Mouse (Mus musculus): ENCODE data around the gene Gm20388.

GRCm38 (mm10) chr8:123989128-123989527 lies 4078.5 kb downstream of the Gm20388 start:
- TF ChIP-seq CTCF (IDR thresholded peaks at IDR 0.05; ENCODE audit: low read depth) (no peak), EP300 (IDR thresholded peaks at IDR 0.05; ENCODE audit: low read depth) (no peak)

Data from liver, embryonic 14.5 days (tissue).